Mouse (Mus musculus) liver, adult 2 months (tissue): ENCODE results near the gene 1600012H06Rik. TPM values are rescaled to one million over a fixed set of nuclear protein-coding genes. Genes with fewer than 3 reads are reported as not detected.

Experiments
- DNase-seq: peaks from one replicate; pipeline ENCODE4 v3.0.0-alpha.2; 2011; ENCODE audit warnings: low read depth, low spot score; ENCODE audit errors: extremely low read depth
- H3K27ac ChIP-seq: fragments of 200-500 bp; replicated peaks from 2 replicates; pipeline ENCODE4 v1.5.1; 2012; ENCODE audit warnings: low read depth, mild to moderate bottlenecking, control low read depth, inconsistent platforms, low read length; ENCODE audit not compliant: insufficient read depth
- H3K27me3 ChIP-seq: fragments of 200-500 bp; 2 replicates; pipeline ENCODE4 v1.6.1; 2012; ENCODE audit warnings: mild to moderate bottlenecking, moderate library complexity, low read length, inconsistent platforms; ENCODE audit not compliant: control insufficient read depth, insufficient read depth
- H3K36me3 ChIP-seq: fragments of 200-500 bp; 2 replicates; pipeline ENCODE4 v1.6.1; 2012; ENCODE audit warnings: low read length, inconsistent platforms; ENCODE audit not compliant: control insufficient read depth, insufficient read depth
- H3K4me1 ChIP-seq: fragments of 200-500 bp; 2 replicates; pipeline ENCODE4 v1.6.1; 2011; ENCODE audit warnings: low read length; ENCODE audit not compliant: control insufficient read depth, insufficient read depth
- H3K4me3 ChIP-seq: fragments of 200-500 bp; 2 replicates; pipeline ENCODE4 v1.5.1; 2011; ENCODE audit warnings: low read depth, mild to moderate bottlenecking, control low read depth, low read length, moderate library complexity; ENCODE audit not compliant: insufficient read depth
- H3K79me2 ChIP-seq: fragments of 200-500 bp; 2 replicates; pipeline ENCODE4 v1.6.1; 2012; ENCODE audit warnings: inconsistent platforms, mild to moderate bottlenecking, low read length, moderate library complexity; ENCODE audit not compliant: control insufficient read depth, insufficient read depth
- H3K9ac ChIP-seq: fragments of 200-500 bp; 2 replicates; pipeline ENCODE4 v1.6.1; 2012; ENCODE audit warnings: low read depth, mild to moderate bottlenecking, control low read depth, inconsistent platforms, low read length
- CTCF ChIP-seq: fragments of 200-500 bp; IDR thresholded peaks from 2 replicates; pipeline ENCODE4 v1.5.1; 2011; ENCODE audit warnings: low read depth, low read length, control low read depth
- POLR2A ChIP-seq: fragments of 200-500 bp; IDR thresholded peaks from 2 replicates; pipeline ENCODE4 v1.6.1; 2011; ENCODE audit warnings: low read length, control low read depth; ENCODE audit not compliant: insufficient read depth; ENCODE audit errors: extremely low read depth
- WGBS: fragments of 180-500 bp; shearing (Covaris S2); methylation state at CpG from one replicate; pipeline ENCODE4 v1.1.7; 2018; 5-methylcytosine and 5-hydroxymethylcytosine counted together
- polyA plus RNA-seq: library from polyadenylated mRNA; depleted of rRNA; stranded (reverse); fragments of >200 nt; gene quantifications from 2 replicates; pipeline ENCODE4 v1.2.3, GENCODE M21; 2012
- total RNA-seq: library from RNA; depleted of rRNA; stranded (reverse); fragments of >200 nt; gene quantifications from 2 replicates; pipeline ENCODE4 v1.2.3, GENCODE M21; 2014

1600012H06Rik gene
- total and polyA plus RNA-seq, 2 experiments = 16.7 to 21.1 TPM

- WGBS = 83% methylated on average over 4 of the region's 4 CpGs
- TF ChIP-seq POLR2A (no peak), CTCF (no peak)
- Histone ChIP-seq H3K27me3 (no peaks in the 10 kb centered on the region), H3K27ac (no peak overlapping the region), H3K79me2 (no peaks in the 10 kb centered on the region), H3K4me3 (no peak overlapping the region), H3K9ac (no peak overlapping the region), H3K36me3 (no peaks in the 10 kb centered on the region), H3K4me1 (no peaks in the 10 kb centered on the region)
- DNase-seq = no peak
These were observed 28.6 kb upstream of the 1600012H06Rik start for GRCm38 (mm10) chr17:14914401-14914800.

GRCm38 (mm10) chr17:14917866-14918265 lies 25.1 kb upstream of the 1600012H06Rik start:
- Histone ChIP-seq H3K27ac (no peak overlapping the region), H3K4me3 (no peak overlapping the region), H3K4me1 (no peaks in the 10 kb centered on the region), H3K79me2 (no peaks in the 10 kb centered on the region), H3K36me3 (no peaks in the 10 kb centered on the region), H3K27me3 (0 out of 2 replicates have a peak, but pooled peaks cover 2% of the 10 kb centered on the region), H3K9ac (no peak overlapping the region)
- no peak for DNase-seq
- WGBS = 79% methylated on average over 8 of the region's 8 CpGs
- TF ChIP-seq CTCF = no peak
- TF ChIP-seq POLR2A = no peak

- Histone ChIP-seq H3K4me3 (no peak overlapping the region), H3K27me3 (0 out of 2 replicates have a peak, but pooled peaks cover 2% of the 10 kb centered on the region), H3K27ac (no peak overlapping the region), H3K79me2 (no peaks in the 10 kb centered on the region), H3K4me1 (no peaks in the 10 kb centered on the region), H3K36me3 (no peaks in the 10 kb centered on the region), H3K9ac (no peak overlapping the region)
- no peak for DNase-seq
- WGBS = 51% methylated on average over 6 of the region's 6 CpGs
- no peak for TF ChIP-seq POLR2A
- no peak for TF ChIP-seq CTCF
These were observed 21.4 kb upstream of the 1600012H06Rik start for GRCm38 (mm10) chr17:14921582-14921981.

DNA sequence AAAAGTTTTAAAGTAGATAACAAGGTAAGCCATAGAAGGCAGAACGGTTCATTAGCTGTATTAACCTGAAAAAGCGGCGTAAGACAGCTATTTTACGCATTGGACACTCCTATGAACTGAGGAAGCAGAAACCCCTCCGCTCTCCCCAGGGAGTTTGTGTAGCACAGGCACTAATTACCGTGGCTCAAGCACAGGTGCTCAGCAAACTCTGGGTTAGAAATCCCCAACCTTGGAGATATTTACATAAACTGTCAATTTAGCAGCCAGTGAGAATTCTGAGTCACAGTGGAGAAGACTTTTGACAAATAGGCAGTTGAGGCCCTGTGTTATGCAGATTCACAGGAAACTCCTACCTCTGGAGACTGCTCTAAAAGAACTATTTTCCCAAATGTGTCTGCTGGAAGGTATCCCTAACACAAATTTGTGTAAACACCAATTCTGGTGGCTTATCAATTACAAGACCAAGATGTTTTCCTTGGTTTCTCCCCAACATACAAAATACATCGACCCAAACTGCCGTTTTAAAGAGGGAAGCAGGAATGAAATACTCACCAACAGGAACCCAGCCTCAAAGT lies 15.3 kb upstream of the 1600012H06Rik start:
- Histone ChIP-seq H3K36me3 (no peaks in the 10 kb centered on the region), H3K9ac (no peak overlapping the region), H3K27ac (no peak overlapping the region), H3K4me1 (no peaks in the 10 kb centered on the region), H3K27me3 (no peaks in the 10 kb centered on the region), H3K4me3 (no peak overlapping the region), H3K79me2 (no peaks in the 10 kb centered on the region)
- 82% methylated on average over 8 of the region's 8 CpGs for WGBS
- TF ChIP-seq CTCF (no peak), POLR2A (no peak)
- DNase-seq = no peak

DNA sequence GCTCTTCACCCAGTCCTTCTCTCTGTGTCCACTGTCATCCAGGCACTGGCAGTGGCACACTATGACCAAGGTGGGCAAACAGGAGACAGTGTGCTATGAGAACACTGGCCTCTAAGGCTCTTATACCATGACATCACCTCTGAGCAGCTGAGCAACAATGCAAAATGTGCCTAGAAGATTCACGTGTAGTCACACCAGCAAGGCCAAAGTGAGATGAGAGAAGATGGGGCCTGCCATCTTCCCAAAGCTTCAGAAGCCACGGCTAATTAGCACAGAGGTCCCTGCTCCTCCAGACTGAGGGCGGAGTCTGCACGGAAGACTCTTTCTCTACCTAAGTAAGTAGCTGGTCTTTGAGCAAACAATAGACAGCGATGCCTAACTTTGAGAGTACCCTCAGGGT lies 14.4 kb upstream of the 1600012H06Rik start:
- Histone ChIP-seq H3K27me3 (no peaks in the 10 kb centered on the region), H3K79me2 (no peaks in the 10 kb centered on the region), H3K27ac (no peak overlapping the region), H3K9ac (no peak overlapping the region), H3K4me3 (no peak overlapping the region), H3K36me3 (no peaks in the 10 kb centered on the region), H3K4me1 (no peaks in the 10 kb centered on the region)
- TF ChIP-seq CTCF (no peak), POLR2A (no peak)
- WGBS = 69% methylated on average over 5 of the region's 5 CpGs
- DNase-seq = no peak

DNA sequence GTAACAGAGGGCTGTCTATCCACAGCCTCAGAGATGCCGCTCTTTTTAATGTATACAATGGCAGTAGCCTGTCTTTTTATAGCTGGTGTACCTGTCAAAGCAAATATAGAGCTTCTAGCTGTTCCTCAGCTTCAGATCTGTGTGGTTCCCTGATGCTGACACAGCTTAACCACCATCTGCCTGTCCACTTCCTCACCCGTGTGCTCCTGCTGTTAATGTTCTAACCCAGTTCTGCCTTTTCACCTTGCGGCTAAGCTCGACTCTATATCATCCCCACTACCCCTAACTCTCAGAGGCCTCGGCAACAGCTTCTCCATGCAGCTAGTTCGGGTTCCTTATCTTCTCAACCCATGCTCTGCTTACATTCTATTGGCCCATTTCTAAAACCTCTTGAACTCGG lies 12.3 kb upstream of the 1600012H06Rik start:
- Histone ChIP-seq H3K4me3 (no peak overlapping the region), H3K4me1 (no peaks in the 10 kb centered on the region), H3K27me3 (no peaks in the 10 kb centered on the region), H3K79me2 (no peaks in the 10 kb centered on the region), H3K9ac (no peak overlapping the region), H3K36me3 (no peaks in the 10 kb centered on the region), H3K27ac (no peak overlapping the region)
- no peak for DNase-seq
- WGBS = 85% methylated on average over 7 of the region's 7 CpGs
- TF ChIP-seq POLR2A (no peak), CTCF (no peak)
